Mouse (Mus musculus): Measurements from ENCODE around the gene Cdkal1. TPM values are rescaled to one million over a fixed set of nuclear protein-coding genes. Genes with fewer than 3 reads are reported as not detected.

Cdkal1 gene
- polyA plus RNA-seq, 1 experiment from 2014 or later = 28.8 TPM

DNA sequence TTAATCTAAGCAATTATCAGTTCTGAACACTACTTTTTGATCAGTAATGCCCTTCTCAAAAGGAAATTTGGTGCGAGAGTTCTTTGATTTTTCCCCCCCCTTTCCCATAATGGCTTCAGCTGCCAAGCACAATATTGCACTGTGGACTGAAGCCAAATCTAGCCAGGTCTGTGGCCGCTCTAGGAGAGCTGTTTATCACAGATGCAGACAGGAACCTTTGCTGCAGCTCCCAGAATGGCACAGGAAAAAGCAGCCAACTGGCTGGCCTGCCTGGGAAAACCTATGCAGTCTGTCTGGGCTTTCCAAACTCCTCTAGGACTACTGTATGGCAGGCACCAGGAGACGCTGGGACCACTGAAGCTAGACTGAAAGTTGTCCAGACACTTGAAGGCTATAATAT is 483.6 kb downstream of the Cdkal1 start:
- H3K9me3 ChIP-seq (ENCODE audit: control insufficient read depth, low read length) = no peaks in the 10 kb centered on the region
- H3K4me3 ChIP-seq (replicated peaks; ENCODE audit: low read length) = no peak overlapping the region
- H3K4me1 ChIP-seq (replicated peaks; ENCODE audit: control insufficient read depth, insufficient read depth, low read length) = peaks cover 41% of the 10 kb centered on the region
- no peak overlapping the region for H3K9ac ChIP-seq (replicated peaks; ENCODE audit: low read depth, low read length)
- peak; percentile 60 for ATAC-seq
- no peak overlapping the region for H3K4me2 ChIP-seq (ENCODE audit: low read length)
- no peaks in the 10 kb centered on the region for H3K36me3 ChIP-seq (ENCODE audit: control insufficient read depth, insufficient read depth)
- WGBS = 6% methylated on average over 3 of the region's 3 CpGs
- H3K27ac ChIP-seq (ENCODE audit: low read length) = peak overlapping the region; percentile 96
- no peaks in the 10 kb centered on the region for H3K27me3 ChIP-seq (replicated peaks; ENCODE audit: control insufficient read depth, insufficient read depth, low read length)

- Histone ChIP-seq H3K4me3 (replicated peaks; ENCODE audit: low read length) (no peak overlapping the region), H3K36me3 (ENCODE audit: control insufficient read depth, insufficient read depth) (no peaks in the 10 kb centered on the region), H3K27ac (ENCODE audit: low read length) (peak overlapping the region; percentile 96), H3K4me2 (ENCODE audit: low read length) (peak overlapping the region; percentile 42), H3K4me1 (replicated peaks; ENCODE audit: control insufficient read depth, insufficient read depth, low read length) (peaks cover 38% of the 10 kb centered on the region), H3K27me3 (replicated peaks; ENCODE audit: control insufficient read depth, insufficient read depth, low read length) (no peaks in the 10 kb centered on the region), H3K9ac (replicated peaks; ENCODE audit: low read depth, low read length) (no peak overlapping the region; the same call in 1 of the 2 replicates), H3K9me3 (ENCODE audit: control insufficient read depth, low read length) (no peaks in the 10 kb centered on the region)
- peak; percentile 79 for ATAC-seq
- 6% methylated on average over 4 of the region's 4 CpGs for WGBS
Observed at GRCm38 (mm10) chr13:29371466-29371771, 484.1 kb downstream of the Cdkal1 start.

DNA sequence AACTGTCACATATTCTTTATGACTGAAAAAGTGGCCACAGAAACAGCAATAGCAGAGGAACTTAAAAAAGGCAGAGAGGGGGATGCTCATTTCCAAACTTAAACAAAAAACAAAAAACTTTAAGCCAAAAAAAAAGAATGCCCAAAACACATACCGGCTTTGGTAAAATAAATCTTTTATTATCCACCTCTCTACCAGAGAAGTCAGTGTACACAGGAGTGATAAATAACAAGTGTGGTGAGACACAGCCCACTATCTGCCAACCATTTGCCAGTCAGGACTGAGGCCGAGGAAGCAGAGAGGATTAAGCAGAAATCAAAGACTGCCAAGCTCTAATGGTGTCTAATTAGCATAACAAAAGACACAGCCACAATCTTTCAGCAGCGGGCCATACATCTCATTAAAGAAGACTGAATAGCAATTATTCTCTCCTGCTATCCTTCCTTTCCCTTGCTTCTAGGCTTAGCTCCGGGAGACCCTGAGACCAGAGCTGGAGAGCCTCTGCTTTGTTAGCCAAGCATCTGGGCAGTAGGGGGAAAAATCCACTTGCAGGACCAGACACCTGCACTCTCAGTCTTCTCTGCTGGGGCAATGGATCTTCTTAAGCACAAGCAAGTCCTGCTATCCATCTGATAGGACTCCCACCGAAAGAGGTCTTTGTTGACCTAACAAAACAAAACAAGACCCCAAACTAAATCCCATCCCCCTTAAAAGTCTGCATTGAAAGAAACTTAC is 484.6 kb downstream of the Cdkal1 start:
- peak overlapping the region; percentile 42 for H3K4me2 ChIP-seq (ENCODE audit: low read length)
- H3K4me1 ChIP-seq (replicated peaks; ENCODE audit: control insufficient read depth, insufficient read depth, low read length) = peaks cover 38% of the 10 kb centered on the region
- peak overlapping the region; percentile 30; the same call in 1 of the 2 replicates for H3K9ac ChIP-seq (replicated peaks; ENCODE audit: low read depth, low read length)

GRCm38 (mm10) chr13:29368806-29369205 is 486.7 kb downstream of the Cdkal1 start:
- H3K4me2 ChIP-seq (ENCODE audit: low read length) = no peak overlapping the region
- H3K27me3 ChIP-seq (replicated peaks; ENCODE audit: control insufficient read depth, insufficient read depth, low read length) = no peaks in the 10 kb centered on the region
- H3K4me1 ChIP-seq (replicated peaks; ENCODE audit: control insufficient read depth, insufficient read depth, low read length) = peaks cover 43% of the 10 kb centered on the region
- no peaks in the 10 kb centered on the region for H3K36me3 ChIP-seq (ENCODE audit: control insufficient read depth, insufficient read depth)
- H3K9me3 ChIP-seq (ENCODE audit: control insufficient read depth, low read length) = no peaks in the 10 kb centered on the region
- H3K4me3 ChIP-seq (replicated peaks; ENCODE audit: low read length) = no peak overlapping the region
- ATAC-seq = no peak
- no peak overlapping the region for H3K27ac ChIP-seq (ENCODE audit: low read length)
- WGBS = 38% methylated on average over 6 of the region's 6 CpGs
- H3K9ac ChIP-seq (replicated peaks; ENCODE audit: low read depth, low read length) = no peak overlapping the region

More for the DNA sequence above, 484.6 kb downstream of the Cdkal1 start:
- Histone ChIP-seq H3K36me3 (ENCODE audit: control insufficient read depth, insufficient read depth) (no peaks in the 10 kb centered on the region), H3K27ac (ENCODE audit: low read length) (peak overlapping the region; percentile 96), H3K4me3 (replicated peaks; ENCODE audit: low read length) (no peak overlapping the region; the same call in 1 of the 2 replicates), H3K27me3 (replicated peaks; ENCODE audit: control insufficient read depth, insufficient read depth, low read length) (no peaks in the 10 kb centered on the region), H3K9me3 (ENCODE audit: control insufficient read depth, low read length) (no peaks in the 10 kb centered on the region)
- peak; percentile 90 for ATAC-seq
- WGBS = 1% methylated on average over 5 of the region's 5 CpGs

DNA sequence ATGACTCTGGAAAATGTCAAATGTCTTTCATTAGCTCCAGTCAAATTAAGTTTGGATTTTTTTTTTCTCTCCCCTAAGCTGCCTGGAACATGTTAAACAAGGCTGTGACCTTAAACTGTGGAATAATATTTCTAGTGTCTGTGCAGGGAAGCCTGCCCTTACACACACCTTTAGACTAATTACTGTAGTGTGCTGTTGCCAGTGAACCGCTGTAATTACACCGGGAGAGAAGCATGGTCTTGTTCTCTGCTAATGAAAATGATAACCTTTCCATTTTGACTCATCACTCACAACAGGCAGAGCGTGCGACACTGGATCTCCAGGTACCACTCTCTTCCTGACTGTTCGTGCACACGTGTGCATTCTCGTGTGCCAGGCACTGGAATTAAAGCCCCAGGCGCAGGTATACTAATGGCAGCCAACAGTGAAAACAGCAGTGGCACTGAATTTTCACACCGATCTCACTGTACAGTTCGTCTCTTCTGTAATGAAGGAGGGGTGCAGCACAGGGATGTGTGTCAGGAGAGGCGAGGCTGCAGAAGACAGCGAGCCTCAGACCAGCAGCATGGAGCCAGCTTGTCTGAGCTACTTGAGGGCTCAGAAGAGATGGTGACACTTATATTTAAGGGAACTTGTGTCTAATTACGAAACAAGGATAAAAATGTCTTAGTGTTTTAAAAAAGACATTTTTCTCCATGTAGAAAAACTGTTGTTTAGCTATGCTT is 490.4 kb downstream of the Cdkal1 start:
- ATAC-seq = peak; percentile 39; the same call in 1 of the 2 replicates
- H3K4me2 ChIP-seq (ENCODE audit: low read length) = no peak overlapping the region
- H3K4me1 ChIP-seq (replicated peaks; ENCODE audit: control insufficient read depth, insufficient read depth, low read length) = peaks cover 23% of the 10 kb centered on the region
- H3K27me3 ChIP-seq (replicated peaks; ENCODE audit: control insufficient read depth, insufficient read depth, low read length) = no peaks in the 10 kb centered on the region
- no peaks in the 10 kb centered on the region for H3K9me3 ChIP-seq (ENCODE audit: control insufficient read depth, low read length)
- no peak overlapping the region for H3K4me3 ChIP-seq (replicated peaks; ENCODE audit: low read length)
- H3K9ac ChIP-seq (replicated peaks; ENCODE audit: low read depth, low read length) = 0 out of 2 replicates have a peak overlapping the region, but pooled peaks have one; percentile 31
- H3K36me3 ChIP-seq (ENCODE audit: control insufficient read depth, insufficient read depth) = no peaks in the 10 kb centered on the region
- H3K27ac ChIP-seq (ENCODE audit: low read length) = peak overlapping the region; percentile 13; the same call in 1 of the 2 replicates
- 46% methylated on average over 13 of the region's 13 CpGs for WGBS

DNA sequence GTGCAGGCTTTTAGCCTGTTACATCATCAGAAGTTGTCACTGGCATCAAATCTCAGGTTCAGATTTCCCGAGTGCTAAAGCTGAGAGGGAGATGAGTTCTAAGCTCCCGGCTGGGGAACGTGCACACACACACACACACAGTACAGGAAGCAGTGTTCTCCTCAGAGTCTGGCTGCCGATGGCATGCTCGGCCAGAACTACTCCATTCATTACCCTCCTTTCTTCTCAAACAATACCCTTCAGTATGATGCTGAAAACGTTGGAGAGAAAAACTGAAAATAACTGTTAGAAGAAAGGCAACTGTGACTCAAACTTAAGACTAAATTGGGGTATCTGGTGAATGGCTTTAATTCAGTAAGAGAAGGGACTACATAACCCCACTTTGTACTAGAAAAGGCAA is 491.5 kb downstream of the Cdkal1 start:
- 0 out of 2 replicates have a peak overlapping the region, but pooled peaks have one; percentile 32 for H3K9ac ChIP-seq (replicated peaks; ENCODE audit: low read depth, low read length)
- H3K4me3 ChIP-seq (replicated peaks; ENCODE audit: low read length) = no peak overlapping the region
- peak overlapping the region; percentile 26; the same call in 1 of the 2 replicates for H3K27ac ChIP-seq (ENCODE audit: low read length)
- no peaks in the 10 kb centered on the region for H3K27me3 ChIP-seq (replicated peaks; ENCODE audit: control insufficient read depth, insufficient read depth, low read length)
- peaks cover 3% of the 10 kb centered on the region; the same call in 1 of the 2 replicates for H3K9me3 ChIP-seq (ENCODE audit: control insufficient read depth, low read length)
- H3K36me3 ChIP-seq (ENCODE audit: control insufficient read depth, insufficient read depth) = no peaks in the 10 kb centered on the region
- peak; percentile 60 for ATAC-seq
- H3K4me2 ChIP-seq (ENCODE audit: low read length) = no peak overlapping the region
- H3K4me1 ChIP-seq (replicated peaks; ENCODE audit: control insufficient read depth, insufficient read depth, low read length) = peaks cover 19% of the 10 kb centered on the region
- 3% methylated on average over 6 of the region's 6 CpGs for WGBS

DNA sequence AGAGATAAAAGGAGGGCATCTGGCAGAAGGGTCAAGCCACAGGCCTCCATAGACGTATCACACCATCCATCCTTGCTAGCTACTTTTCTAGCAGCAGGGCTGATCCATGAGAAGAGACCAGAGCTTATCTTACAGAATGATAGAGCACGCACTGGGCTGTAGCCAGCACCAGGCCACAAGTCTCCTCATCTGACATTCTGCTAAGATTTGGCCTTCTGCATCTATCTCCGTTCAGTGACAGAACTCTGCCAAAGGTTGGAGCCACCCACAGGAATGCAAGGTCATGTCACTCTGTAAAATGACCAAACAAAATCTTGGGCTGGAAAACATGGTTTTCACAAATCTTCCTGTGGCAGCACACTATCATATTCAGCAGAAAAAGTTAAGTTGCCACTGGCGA is 493.6 kb downstream of the Cdkal1 start:
- H3K27ac ChIP-seq (ENCODE audit: low read length) = no peak overlapping the region
- no peaks in the 10 kb centered on the region for H3K27me3 ChIP-seq (replicated peaks; ENCODE audit: control insufficient read depth, insufficient read depth, low read length)
- peaks cover 23% of the 10 kb centered on the region for H3K4me1 ChIP-seq (replicated peaks; ENCODE audit: control insufficient read depth, insufficient read depth, low read length)
- H3K36me3 ChIP-seq (ENCODE audit: control insufficient read depth, insufficient read depth) = no peaks in the 10 kb centered on the region
- no peak for ATAC-seq
- WGBS = 93% methylated on average over 4 of the region's 4 CpGs
- no peak overlapping the region for H3K4me2 ChIP-seq (ENCODE audit: low read length)
- H3K9me3 ChIP-seq (ENCODE audit: control insufficient read depth, low read length) = peaks cover 3% of the 10 kb centered on the region; the same call in 1 of the 2 replicates
- H3K9ac ChIP-seq (replicated peaks; ENCODE audit: low read depth, low read length) = no peak overlapping the region
- H3K4me3 ChIP-seq (replicated peaks; ENCODE audit: low read length) = no peak overlapping the region

DNA sequence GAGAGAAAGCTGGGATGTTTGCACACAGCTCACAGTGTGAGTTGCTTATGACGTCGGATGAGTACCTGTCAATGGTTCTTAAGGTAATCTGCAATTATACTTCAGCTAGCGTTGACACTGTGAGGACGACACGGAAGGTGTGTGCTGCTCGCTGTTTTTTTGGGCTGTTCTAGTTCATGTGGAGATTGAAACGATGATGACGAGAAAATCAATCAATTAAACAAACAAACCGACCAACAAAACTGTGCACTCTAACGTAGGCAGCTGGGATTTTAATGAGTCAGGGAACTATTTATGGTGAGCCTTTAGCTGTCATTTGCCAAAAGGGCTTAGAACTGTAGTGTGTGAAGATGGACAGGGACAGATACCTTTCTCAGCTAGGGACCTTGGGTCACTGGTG is 494.6 kb downstream of the Cdkal1 start:
- H3K9ac ChIP-seq (replicated peaks; ENCODE audit: low read depth, low read length) = no peak overlapping the region
- no peaks in the 10 kb centered on the region for H3K27me3 ChIP-seq (replicated peaks; ENCODE audit: control insufficient read depth, insufficient read depth, low read length)
- WGBS = 61% methylated on average over 10 of the region's 10 CpGs
- H3K4me1 ChIP-seq (replicated peaks; ENCODE audit: control insufficient read depth, insufficient read depth, low read length) = peaks cover 28% of the 10 kb centered on the region
- no peak overlapping the region for H3K4me3 ChIP-seq (replicated peaks; ENCODE audit: low read length)
- H3K27ac ChIP-seq (ENCODE audit: low read length) = no peak overlapping the region
- H3K36me3 ChIP-seq (ENCODE audit: control insufficient read depth, insufficient read depth) = no peaks in the 10 kb centered on the region
- no peak overlapping the region for H3K4me2 ChIP-seq (ENCODE audit: low read length)
- peaks cover 3% of the 10 kb centered on the region; the same call in 1 of the 2 replicates for H3K9me3 ChIP-seq (ENCODE audit: control insufficient read depth, low read length)
- ATAC-seq = no peak

GRCm38 (mm10) chr13:29359341-29359740 is 496.1 kb downstream of the Cdkal1 start:
- WGBS = 100% methylated on average over 1 of the region's 1 CpGs
- H3K36me3 ChIP-seq (ENCODE audit: control insufficient read depth, insufficient read depth) = no peaks in the 10 kb centered on the region
- H3K4me1 ChIP-seq (replicated peaks; ENCODE audit: control insufficient read depth, insufficient read depth, low read length) = peaks cover 28% of the 10 kb centered on the region
- H3K27me3 ChIP-seq (replicated peaks; ENCODE audit: control insufficient read depth, insufficient read depth, low read length) = no peaks in the 10 kb centered on the region
- no peak overlapping the region for H3K4me3 ChIP-seq (replicated peaks; ENCODE audit: low read length)
- no peak overlapping the region for H3K27ac ChIP-seq (ENCODE audit: low read length)
- H3K4me2 ChIP-seq (ENCODE audit: low read length) = no peak overlapping the region
- ATAC-seq = no peak
- H3K9ac ChIP-seq (replicated peaks; ENCODE audit: low read depth, low read length) = no peak overlapping the region
- peaks cover 3% of the 10 kb centered on the region; the same call in 1 of the 2 replicates for H3K9me3 ChIP-seq (ENCODE audit: control insufficient read depth, low read length)
